In the genomic region with DNA sequence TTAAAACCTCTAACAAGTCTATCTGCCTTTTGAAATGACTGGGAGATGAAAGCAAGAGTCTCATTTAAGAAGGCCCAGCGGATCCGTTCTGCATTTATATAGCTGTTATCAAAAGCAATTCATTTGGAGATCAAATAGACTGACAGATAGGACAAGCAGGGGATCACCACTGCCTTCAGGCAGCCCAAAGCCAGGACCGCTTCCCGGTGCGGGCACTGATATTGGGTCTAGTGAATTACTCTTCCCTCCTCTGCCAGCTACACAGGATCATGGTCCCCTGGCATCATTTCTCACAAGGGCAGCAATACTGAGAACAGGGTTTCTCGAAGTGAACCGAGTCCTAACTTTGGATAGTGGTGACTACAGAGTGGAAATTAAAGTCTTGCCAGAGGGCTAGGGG, we compare ENCODE assay signal across 23 mouse cellular contexts.
DNase-seq lines count a peak whose midpoint lies in the region; ATAC-seq and TF ChIP-seq lines count a peak whose summit lies in the region.
"Had no signal": no experiment of that assay in that cellular context is flagged by ENCODE, and none has a peak within 500 bp of the region (broad histone marks: within the 10 kb centered on the region; RNA-seq: fewer than 3 reads in every experiment).

No protein-coding gene starts in this region.

- no peaks in the 10 kb centered on the region for H3K9me3 ChIP-seq in midbrain, embryonic 14.5 days (ENCODE audit: control insufficient read depth, low read length)
- no peaks in the 10 kb centered on the region for H3K9me3 ChIP-seq in midbrain, embryonic 13.5 days
- H3K9me3 ChIP-seq in midbrain, embryonic 15.5 days = no peaks in the 10 kb centered on the region
- no peaks in the 10 kb centered on the region for H3K9me3 ChIP-seq in midbrain, embryonic 10.5 days (replicated peaks)
- no peaks in the 10 kb centered on the region for H3K9me3 ChIP-seq in midbrain, embryonic 16.5 days (replicated peaks; ENCODE audit: control insufficient read depth, low read length, poor library complexity, severe bottlenecking)
- H3K9me3 ChIP-seq in midbrain, postnatal 0 days (ENCODE audit: low read length) = no peaks in the 10 kb centered on the region
- H3K9me3 ChIP-seq: G1E had no signal

- no peak for ATAC-seq in midbrain, embryonic 14.5 days (ENCODE audit: low FRiP score, low TSS enrichment)
- ATAC-seq in midbrain, embryonic 13.5 days = no peak
- peak; percentile 73 for ATAC-seq in midbrain, embryonic 15.5 days (replicated peaks)
- peak; percentile 76; the same call in 1 of the 2 replicates for ATAC-seq in midbrain, embryonic 16.5 days
- ATAC-seq in midbrain, postnatal 0 days (ENCODE audit: low FRiP score) = no peak
- ATAC-seq: activated CD4-positive, CD25-positive, alpha-beta regulatory T cell, adult 4 months; CD4-positive, CD25-positive, alpha-beta regulatory T cell, adult 4 months; Patski had no signal

- H3K4me3 ChIP-seq in midbrain, embryonic 14.5 days (replicated peaks; ENCODE audit: low read depth, low read length) = no peak overlapping the region
- H3K4me3 ChIP-seq in midbrain, embryonic 13.5 days (replicated peaks) = no peak overlapping the region
- H3K4me3 ChIP-seq in midbrain, embryonic 15.5 days = no peak overlapping the region
- H3K4me3 ChIP-seq in midbrain, embryonic 10.5 days = no peak overlapping the region
- H3K4me3 ChIP-seq in midbrain, embryonic 16.5 days (ENCODE audit: low read depth, low read length) = no peak overlapping the region
- H3K4me3 ChIP-seq in midbrain, postnatal 0 days (ENCODE audit: low read depth, low read length) = no peak overlapping the region

- H3K36me3 ChIP-seq in midbrain, embryonic 14.5 days (ENCODE audit: control insufficient read depth, insufficient read depth, low read length) = no peaks in the 10 kb centered on the region
- no peaks in the 10 kb centered on the region for H3K36me3 ChIP-seq in midbrain, embryonic 13.5 days
- no peaks in the 10 kb centered on the region for H3K36me3 ChIP-seq in midbrain, embryonic 15.5 days (replicated peaks)
- no peaks in the 10 kb centered on the region for H3K36me3 ChIP-seq in midbrain, embryonic 10.5 days
- H3K36me3 ChIP-seq in midbrain, embryonic 16.5 days (ENCODE audit: control insufficient read depth, insufficient read depth, low read length) = no peaks in the 10 kb centered on the region
- H3K36me3 ChIP-seq in midbrain, postnatal 0 days (ENCODE audit: insufficient read depth, low read length) = no peaks in the 10 kb centered on the region
- H3K36me3 ChIP-seq: G1E had no signal

- DNase-seq in midbrain, embryonic 14.5 days = peak; percentile 26
- DNase-seq in midbrain, embryonic 10.5 days (ENCODE audit: low spot score) = no peak
- no peak for DNase-seq in midbrain, postnatal 0 days (ENCODE audit: low spot score)
- DNase-seq in brain, embryonic 14.5 days (ENCODE audit: low read depth) = peak; percentile 34
- DNase-seq in gastrocnemius, postnatal 4 days (ENCODE audit: low spot score in 2 of 2) = no peak
- DNase-seq: adrenal gland, adult 2 months; adrenal gland, adult 8-10 months; adrenal gland, postnatal 10 days; adrenal gland, postnatal 14 days; adrenal gland, postnatal 25 days; adrenal gland, postnatal 36 days; B cell, adult 2 months; cerebellum, adult 11 months; cerebellum, adult 11-12 months; cerebellum, adult 18-20 months had no signal

- H3K4me1 ChIP-seq in midbrain, embryonic 14.5 days (ENCODE audit: control insufficient read depth, insufficient read depth, low read length) = no peaks in the 10 kb centered on the region
- no peaks in the 10 kb centered on the region for H3K4me1 ChIP-seq in midbrain, embryonic 13.5 days (replicated peaks)
- H3K4me1 ChIP-seq in midbrain, embryonic 15.5 days = no peaks in the 10 kb centered on the region
- H3K4me1 ChIP-seq in midbrain, embryonic 10.5 days = no peaks in the 10 kb centered on the region
- no peaks in the 10 kb centered on the region; the same call in 1 of the 2 replicates for H3K4me1 ChIP-seq in midbrain, embryonic 16.5 days (ENCODE audit: control insufficient read depth, insufficient read depth, low read length)
- H3K4me1 ChIP-seq in midbrain, postnatal 0 days (ENCODE audit: insufficient read depth, low read length) = no peaks in the 10 kb centered on the region

- no peak for TF ChIP-seq CTCF in midbrain, postnatal 0 days (IDR thresholded peaks at IDR 0.05)
- TF ChIP-seq CTCF in brain, embryonic 14.5 days (IDR thresholded peaks at IDR 0.05; ENCODE audit: borderline replicate concordance, extremely low read depth, insufficient read depth, insufficient read length) = no peak

- TF ChIP-seq POLR2A in brain, embryonic 14.5 days (IDR thresholded peaks at IDR 0.05; ENCODE audit: borderline replicate concordance, extremely low read depth, insufficient read depth, insufficient read length, poor library complexity, severe bottlenecking) = no peak

- WGBS in midbrain, embryonic 14.5 days = 58% methylated on average over 7 of the region's 7 CpGs
- 70% methylated on average over 7 of the region's 7 CpGs for WGBS in midbrain, embryonic 13.5 days
- 59% methylated on average over 7 of the region's 7 CpGs for WGBS in midbrain, embryonic 15.5 days
- 84% methylated on average over 7 of the region's 7 CpGs for WGBS in midbrain, embryonic 10.5 days
- 65% methylated on average over 7 of the region's 7 CpGs for WGBS in midbrain, embryonic 16.5 days
- 43% methylated on average over 7 of the region's 7 CpGs for WGBS in midbrain, postnatal 0 days

- H3K27ac ChIP-seq in midbrain, embryonic 14.5 days (replicated peaks; ENCODE audit: low read depth, low read length) = no peak overlapping the region
- no peak overlapping the region for H3K27ac ChIP-seq in midbrain, embryonic 13.5 days
- no peak overlapping the region for H3K27ac ChIP-seq in midbrain, embryonic 15.5 days
- no peak overlapping the region for H3K27ac ChIP-seq in midbrain, embryonic 10.5 days (replicated peaks)
- no peak overlapping the region for H3K27ac ChIP-seq in midbrain, embryonic 16.5 days (ENCODE audit: low read length)
- no peak overlapping the region for H3K27ac ChIP-seq in midbrain, postnatal 0 days (ENCODE audit: low read depth, low read length)

- no peaks in the 10 kb centered on the region for H3K27me3 ChIP-seq in midbrain, embryonic 14.5 days (ENCODE audit: control insufficient read depth, insufficient read depth, low read length)
- no peaks in the 10 kb centered on the region for H3K27me3 ChIP-seq in midbrain, embryonic 13.5 days
- H3K27me3 ChIP-seq in midbrain, embryonic 15.5 days (replicated peaks) = no peaks in the 10 kb centered on the region
- H3K27me3 ChIP-seq in midbrain, embryonic 10.5 days (ENCODE audit: low read depth, poor library complexity, severe bottlenecking) = no peaks in the 10 kb centered on the region
- no peaks in the 10 kb centered on the region for H3K27me3 ChIP-seq in midbrain, embryonic 16.5 days (ENCODE audit: control insufficient read depth, insufficient read depth, low read depth, low read length)
- H3K27me3 ChIP-seq in midbrain, postnatal 0 days (ENCODE audit: insufficient read depth, low read length) = no peaks in the 10 kb centered on the region
- H3K27me3 ChIP-seq: CH12.LX had no signal

- H3K9ac ChIP-seq in midbrain, embryonic 14.5 days (replicated peaks; ENCODE audit: low read length) = no peak overlapping the region
- H3K9ac ChIP-seq in midbrain, embryonic 13.5 days (replicated peaks) = no peak overlapping the region
- H3K9ac ChIP-seq in midbrain, embryonic 15.5 days = no peak overlapping the region
- H3K9ac ChIP-seq in midbrain, embryonic 16.5 days (ENCODE audit: low read depth, low read length) = no peak overlapping the region
- H3K9ac ChIP-seq in midbrain, postnatal 0 days (replicated peaks; ENCODE audit: low read length, poor library complexity, severe bottlenecking) = no peak overlapping the region

- no peak overlapping the region for H3K4me2 ChIP-seq in midbrain, embryonic 14.5 days (ENCODE audit: low read length)
- H3K4me2 ChIP-seq in midbrain, embryonic 13.5 days (replicated peaks) = no peak overlapping the region
- no peak overlapping the region for H3K4me2 ChIP-seq in midbrain, embryonic 15.5 days
- no peak overlapping the region for H3K4me2 ChIP-seq in midbrain, embryonic 16.5 days (ENCODE audit: low read length)
- H3K4me2 ChIP-seq in midbrain, postnatal 0 days (ENCODE audit: low read depth, low read length, poor library complexity, severe bottlenecking) = no peak overlapping the region

Comparison
In these comparisons a context has a peak if more than half of its experiments do, and no peak if none do; other contexts are left out.
1. ATAC-seq: peak in midbrain, embryonic 15.5 days (single experiment) and midbrain, embryonic 16.5 days (single experiment); none in midbrain, embryonic 14.5 days (single experiment), midbrain, embryonic 13.5 days (single experiment) and midbrain, postnatal 0 days (single experiment).
2. DNase-seq: peak in midbrain, embryonic 14.5 days (single experiment) and brain, embryonic 14.5 days (single experiment); none in midbrain, embryonic 10.5 days (single experiment), midbrain, postnatal 0 days (single experiment) and gastrocnemius, postnatal 4 days (0 of 2).